In the genomic region with DNA sequence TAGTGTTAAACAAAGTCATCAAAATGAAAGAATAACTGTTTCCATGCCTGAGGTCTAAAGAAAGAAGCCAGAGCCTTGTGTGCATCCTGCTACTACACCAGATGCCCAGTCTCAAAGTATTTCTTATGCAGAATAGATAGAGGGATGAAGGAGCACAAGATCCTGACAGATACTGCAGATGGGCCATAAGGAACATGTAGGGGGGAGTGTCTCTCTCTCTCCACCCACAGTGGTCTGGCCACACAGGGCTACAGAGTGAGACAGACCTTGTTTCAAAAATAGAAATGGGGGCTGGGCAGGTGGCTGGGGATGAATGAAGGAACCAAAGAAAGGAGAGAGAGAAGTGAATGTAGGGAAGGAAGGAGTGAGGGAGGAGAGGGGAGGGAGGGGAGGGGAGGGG, we compare ENCODE assay signal across 12 mouse cellular contexts.
"Had no signal": no experiment of that assay in that cellular context is flagged by ENCODE, and none has a peak within 500 bp of the region (broad histone marks: within the 10 kb centered on the region; RNA-seq: fewer than 3 reads in every experiment).

No protein-coding gene starts in this region.

- H3K27ac ChIP-seq: left cerebral cortex, adult 2 months; limb, embryonic 10.5 days; liver, embryonic 15.5 days; midbrain, embryonic 13.5 days had no signal

- DNase-seq: kidney, postnatal 14 days; lung, adult 2 months; lung, postnatal 36 days; right cerebral cortex, postnatal 4 days; spleen, adult 18-20 months; thymus, adult 18-20 months; thymus, postnatal 14 days had no signal

- H3K9me3 ChIP-seq: limb, embryonic 10.5 days; liver, embryonic 15.5 days; midbrain, embryonic 13.5 days had no signal

- H3K36me3 ChIP-seq: limb, embryonic 10.5 days; liver, embryonic 15.5 days; midbrain, embryonic 13.5 days had no signal

- H3K9ac ChIP-seq: liver, embryonic 15.5 days; midbrain, embryonic 13.5 days had no signal

- H3K4me2 ChIP-seq: liver, embryonic 11.5 days; liver, embryonic 15.5 days; midbrain, embryonic 13.5 days had no signal

- H3K27me3 ChIP-seq: liver, embryonic 15.5 days; midbrain, embryonic 13.5 days had no signal

- H3K4me3 ChIP-seq: left cerebral cortex, adult 2 months; limb, embryonic 10.5 days; liver, embryonic 15.5 days; midbrain, embryonic 13.5 days had no signal

- ATAC-seq: midbrain, embryonic 13.5 days had no signal
